Mouse (Mus musculus): ENCODE data around the gene Layn.

Gene Layn

DNA sequence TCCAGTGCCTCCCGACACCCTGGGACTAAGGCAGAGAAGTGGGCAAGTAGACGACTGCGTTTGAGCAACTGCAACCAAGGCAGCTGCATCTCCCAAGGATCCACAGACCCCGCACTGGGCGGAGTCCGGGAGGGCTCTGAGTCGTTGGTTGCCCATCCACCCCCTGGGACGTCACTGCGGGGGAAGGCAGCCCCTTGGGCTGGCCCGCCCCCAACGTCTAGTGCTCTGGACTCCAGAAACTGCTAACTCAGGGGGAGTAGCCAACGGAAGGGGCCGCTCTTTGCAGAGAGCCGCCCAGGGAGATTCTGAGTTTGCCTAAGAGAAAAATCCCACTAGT lies at the start of gene Layn:
Gene Layn (minus strand): TSS at position 116 of the 337 bp plus-strand sequence.
- DNase-seq (ENCODE audit: low spot score in 2 of 2): peak in 1 of 2 experiments; percentile 38

DNA sequence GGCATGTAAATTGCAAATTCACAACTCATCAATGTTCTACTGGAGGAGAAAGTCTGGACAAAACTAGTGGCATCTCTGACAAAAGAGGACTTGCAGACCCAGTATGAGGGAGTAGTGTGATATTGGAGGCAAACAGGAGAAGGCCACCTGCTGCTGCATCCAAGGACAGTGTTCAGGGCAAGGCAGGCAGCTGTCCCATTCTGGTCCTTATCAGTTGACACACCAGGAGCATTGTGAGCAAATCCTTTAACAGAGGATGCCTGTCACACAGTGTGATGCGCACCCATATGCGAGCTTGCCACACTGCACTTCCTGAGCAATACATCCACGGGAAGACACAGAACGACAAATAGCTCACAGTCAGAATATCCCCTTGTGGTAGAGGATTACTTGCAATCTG lies 37.9 kb upstream of the Layn start:
- no peak for DNase-seq (ENCODE audit: low spot score in 2 of 2)

DNA sequence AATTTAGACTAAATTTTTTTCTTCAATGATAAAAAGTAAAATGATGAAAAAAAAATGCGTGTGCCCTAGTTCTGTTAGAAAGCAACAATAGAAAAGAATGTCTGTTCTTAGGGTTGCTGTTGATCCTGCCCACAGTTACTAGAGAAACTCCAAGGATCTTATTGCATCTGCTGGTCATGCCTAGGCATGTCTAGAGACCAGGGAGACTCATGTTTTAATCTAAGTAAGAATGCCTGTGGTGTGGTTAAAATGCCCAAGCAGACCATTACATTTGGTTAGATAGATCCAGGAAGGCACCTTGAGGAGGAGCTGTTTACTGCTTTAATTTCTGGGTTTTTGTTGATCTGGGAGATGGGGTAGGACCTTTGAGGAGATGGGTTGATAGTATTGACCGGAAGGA lies 28.9 kb upstream of the Layn start:
- no peak for DNase-seq (ENCODE audit: low spot score in 2 of 2)

DNA sequence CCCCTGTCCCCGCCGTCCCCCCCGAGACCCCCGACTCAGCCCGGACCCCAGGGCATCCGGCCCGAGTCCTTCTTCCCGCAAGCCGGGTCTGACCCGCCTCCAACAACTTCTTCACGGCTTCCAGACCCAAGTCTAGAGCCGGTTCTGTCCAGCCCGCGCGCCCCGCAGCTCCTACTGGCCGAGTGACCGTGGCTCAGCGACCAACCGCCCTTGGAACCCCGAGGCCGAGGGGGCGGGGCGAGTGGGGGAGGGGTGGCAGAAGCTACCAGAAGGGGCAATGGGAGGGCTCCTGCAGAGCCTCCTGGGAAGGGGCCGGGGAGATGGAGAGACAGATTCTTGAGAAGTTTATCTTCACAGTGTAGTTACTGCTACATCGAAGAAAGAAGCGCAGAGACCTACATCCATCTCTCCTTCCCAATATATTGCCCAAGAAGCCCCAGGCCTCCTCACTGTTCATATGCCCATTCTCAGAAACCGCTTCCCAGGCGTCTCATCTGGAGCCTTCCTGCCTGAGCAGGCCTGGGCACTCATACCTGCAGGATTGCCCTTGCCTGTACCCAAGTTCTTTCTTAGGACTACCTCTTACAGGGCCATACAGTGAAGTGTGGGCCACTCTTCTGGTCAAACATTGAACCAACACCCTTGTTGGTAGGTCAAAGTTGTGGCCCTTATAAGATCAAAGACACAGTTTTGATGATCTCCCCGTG lies 27.1 kb upstream of the Layn start:
- no peak for DNase-seq (ENCODE audit: low spot score in 2 of 2)

DNA sequence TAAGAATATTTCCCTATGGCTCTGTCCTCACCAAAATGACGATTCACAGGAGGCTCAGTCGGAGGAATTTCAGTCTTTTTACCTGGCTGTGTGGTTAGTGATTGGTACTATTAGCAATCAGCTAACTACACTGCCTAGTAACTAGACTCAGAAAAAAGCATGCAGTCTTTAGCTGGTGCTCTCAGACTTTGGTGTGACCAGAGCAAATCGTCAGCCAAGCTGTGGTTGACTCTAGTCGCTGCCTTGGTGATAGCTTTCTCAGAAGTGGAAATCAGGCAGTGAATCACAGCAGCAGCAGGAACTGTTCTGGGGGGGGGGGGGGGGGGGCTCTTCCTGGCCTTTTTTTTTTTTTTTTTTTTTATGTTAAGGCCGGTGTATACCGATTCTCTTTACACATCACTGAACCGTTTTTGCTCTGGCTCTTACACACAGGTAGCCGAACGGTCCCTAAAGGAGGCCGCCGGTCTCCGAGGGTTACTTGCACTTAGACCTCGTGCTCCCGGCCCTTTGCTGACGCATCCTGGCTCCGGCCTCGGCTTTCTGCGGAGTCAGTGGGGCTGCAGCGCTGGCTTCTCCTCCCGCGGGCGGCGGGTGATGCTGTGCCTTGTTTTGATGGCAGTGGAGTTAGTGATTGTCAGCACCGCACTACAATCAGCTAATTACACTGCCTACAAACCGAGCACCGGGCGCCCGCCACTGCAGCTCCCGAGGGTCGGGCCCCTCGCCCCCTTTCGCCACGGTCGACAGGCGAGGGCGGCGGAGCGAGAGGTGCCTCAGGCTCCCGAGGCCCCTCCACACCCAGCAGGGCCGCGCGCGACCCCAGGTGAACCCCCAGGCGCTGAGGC lies 26.3 kb upstream of the Layn start:
- DNase-seq (ENCODE audit: low spot score in 2 of 2): peak in 1 of 2 experiments; percentile 23

DNA sequence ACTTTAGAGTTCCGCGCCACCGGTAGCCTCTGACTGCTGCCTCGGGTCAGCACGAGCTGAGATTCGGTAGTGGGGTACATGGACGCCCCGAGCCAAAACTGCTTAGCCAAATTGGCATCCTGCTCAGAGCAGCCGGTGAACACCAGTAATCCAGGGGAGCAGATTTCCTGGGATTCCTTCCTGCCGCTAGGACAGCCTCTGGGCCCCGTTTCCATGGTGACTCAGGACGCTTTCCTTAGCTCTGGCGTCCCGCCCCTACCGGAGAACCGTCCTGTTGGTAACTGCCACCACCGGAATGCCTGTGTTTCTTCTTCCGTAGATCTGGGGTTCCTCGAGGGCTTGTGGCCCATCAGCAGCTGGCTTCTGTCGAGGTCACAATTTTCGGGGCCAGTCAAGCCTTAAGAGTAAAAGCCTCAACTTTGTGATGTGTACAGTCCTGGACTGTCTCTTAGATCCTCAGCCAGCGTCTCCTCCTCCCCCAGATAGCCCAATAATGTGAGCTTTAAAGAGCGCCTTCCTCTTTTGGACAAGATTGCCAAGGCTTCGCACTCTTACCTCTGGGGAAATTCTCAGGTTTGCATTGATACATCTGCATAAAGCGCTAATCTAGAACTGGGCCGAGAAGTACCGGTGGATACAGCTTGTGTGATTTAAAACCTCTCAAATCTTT lies 25.0 kb upstream of the Layn start, which contains the start of gene 4833427G06Rik:
Gene 4833427G06Rik (minus strand): TSS at position 323 of the 670 bp plus-strand sequence.
- DNase-seq (ENCODE audit: low spot score in 2 of 2): no peak

DNA sequence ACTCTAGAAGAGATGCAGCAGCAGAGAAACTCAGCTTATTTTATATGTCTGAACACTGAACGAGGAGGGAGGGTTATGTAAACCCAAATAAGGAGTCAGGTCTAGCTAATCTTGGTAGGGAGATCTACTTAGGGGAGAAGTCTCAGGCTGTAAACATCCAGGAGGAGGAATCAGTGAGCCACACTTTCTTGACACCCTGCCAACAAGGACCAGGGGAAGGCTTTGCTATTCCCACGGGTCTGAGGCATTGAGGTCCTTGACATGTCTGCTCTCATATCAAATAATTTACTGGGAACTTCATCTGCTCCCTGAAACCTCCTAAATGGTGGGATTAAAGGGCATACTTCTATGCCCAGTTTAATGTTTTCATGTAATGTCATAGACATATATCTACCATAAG lies 19.4 kb upstream of the Layn start:
- no peak for DNase-seq (ENCODE audit: low spot score in 2 of 2)

DNA sequence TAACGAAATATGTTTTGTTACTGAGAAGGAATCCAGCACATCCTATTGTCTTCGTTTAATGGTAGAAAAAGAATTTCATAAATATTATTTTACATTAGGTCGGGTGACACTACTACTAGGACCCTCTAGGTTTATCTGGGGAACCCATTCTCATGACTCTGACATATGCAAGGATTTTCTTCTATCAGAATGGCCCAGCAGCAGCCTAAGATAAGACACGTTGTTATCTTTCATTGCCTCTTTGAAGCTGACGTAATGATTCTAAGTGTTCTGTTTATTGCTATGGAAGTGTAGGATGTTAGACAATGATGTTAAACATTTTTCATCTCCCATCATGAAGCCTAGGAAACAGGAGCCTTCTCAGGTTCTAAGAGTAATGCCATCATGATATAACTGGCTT lies 16.8 kb upstream of the Layn start:
- no peak for DNase-seq (ENCODE audit: low spot score in 2 of 2)

DNA sequence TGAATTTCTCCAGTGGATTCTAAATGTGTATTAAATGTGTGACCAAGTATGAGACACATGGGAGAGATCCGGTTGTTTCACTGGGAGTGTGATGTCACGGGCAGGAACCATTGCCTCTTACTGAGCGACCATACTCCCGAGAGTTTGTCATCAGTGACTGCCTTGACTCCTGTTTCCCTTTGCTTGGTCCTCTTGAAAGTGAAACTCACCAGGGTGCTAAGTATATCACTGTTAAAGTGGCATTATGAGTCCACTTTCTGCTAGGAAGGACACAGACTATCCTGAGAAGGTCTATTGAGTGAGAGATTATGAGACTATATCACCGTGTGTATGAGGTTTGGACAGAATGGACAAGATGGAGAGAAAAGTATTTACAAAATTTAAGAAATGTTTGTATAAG lies 4.7 kb upstream of the Layn start:
- no peak for DNase-seq (ENCODE audit: low spot score in 2 of 2)

DNA sequence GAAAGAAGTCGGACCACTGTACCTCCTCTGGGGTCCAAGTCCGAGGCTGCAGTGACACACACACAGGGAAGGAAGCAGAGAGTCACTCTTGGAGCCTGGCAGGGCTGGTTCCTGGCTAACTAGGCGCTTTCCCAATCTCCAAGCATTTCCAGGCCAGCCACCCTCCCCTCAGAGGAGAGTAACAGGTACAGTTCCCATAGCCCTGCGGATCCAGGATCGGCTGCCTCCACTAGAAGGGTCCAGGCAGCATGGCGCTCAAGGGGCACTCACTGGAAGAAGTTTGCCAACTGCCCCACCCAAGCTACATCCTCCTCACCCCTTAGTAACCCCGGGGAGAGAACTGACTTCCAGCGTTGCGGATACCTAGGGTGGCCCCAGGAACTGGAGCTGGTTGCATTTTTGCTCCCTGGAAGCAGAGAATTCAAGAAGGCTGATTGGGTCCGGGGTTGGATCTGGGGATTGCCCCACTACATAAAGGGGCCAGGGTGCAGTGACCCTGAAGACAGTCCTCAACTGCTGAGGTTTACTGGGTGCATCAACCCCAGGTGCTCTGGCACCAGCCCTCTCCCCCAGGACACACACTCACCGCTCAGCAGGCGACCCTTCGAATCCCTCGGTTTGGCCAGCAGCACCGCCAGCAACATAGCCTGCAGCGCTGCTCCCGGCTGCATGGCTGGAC lies 455 bp downstream of the Layn start:
- DNase-seq (ENCODE audit: low spot score in 2 of 2): no peak

DNA sequence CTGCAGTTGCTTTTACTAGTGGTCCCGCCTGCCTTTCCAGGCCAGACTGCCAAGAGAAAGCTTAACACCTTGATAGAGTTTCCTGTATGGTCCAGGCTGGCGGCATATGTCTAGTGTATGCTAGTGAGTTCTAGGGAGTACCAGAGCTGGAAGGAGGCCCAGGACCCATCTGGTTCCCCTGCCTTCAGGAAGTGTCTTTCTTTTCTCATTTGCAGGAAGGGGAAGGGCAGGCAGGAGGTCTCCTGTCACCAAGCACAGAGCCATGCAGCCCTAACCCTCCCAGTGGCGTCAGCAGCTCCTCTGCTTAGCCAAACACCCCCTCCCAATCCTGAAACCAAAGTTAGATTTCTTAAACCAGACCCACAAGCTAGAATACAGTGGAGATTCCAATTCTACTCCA lies 1.1 kb downstream of the Layn start:
- peak in 1 of 2 experiments; percentile 24 for DNase-seq (ENCODE audit: low spot score in 2 of 2)

DNA sequence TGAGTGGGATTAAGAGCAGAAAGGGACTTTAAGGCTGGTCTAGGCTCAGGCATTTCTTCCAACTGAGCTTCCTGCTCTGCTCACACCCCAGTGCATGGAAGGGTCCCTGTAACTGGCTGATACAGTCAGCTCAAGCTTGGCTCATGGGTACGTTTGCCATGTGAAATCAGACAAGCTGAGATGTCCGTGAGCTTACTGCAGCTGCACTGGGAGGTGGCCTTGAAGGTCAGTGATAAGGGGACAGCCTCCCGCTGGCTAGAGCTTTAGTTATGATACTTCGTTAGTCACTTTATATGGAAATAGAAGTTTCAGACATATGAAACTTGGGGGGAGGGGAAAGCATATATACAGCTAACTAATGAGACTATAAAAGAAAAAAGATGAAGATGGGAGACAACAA lies 6.1 kb downstream of the Layn start:
- no peak for DNase-seq (ENCODE audit: low spot score in 2 of 2)

DNA sequence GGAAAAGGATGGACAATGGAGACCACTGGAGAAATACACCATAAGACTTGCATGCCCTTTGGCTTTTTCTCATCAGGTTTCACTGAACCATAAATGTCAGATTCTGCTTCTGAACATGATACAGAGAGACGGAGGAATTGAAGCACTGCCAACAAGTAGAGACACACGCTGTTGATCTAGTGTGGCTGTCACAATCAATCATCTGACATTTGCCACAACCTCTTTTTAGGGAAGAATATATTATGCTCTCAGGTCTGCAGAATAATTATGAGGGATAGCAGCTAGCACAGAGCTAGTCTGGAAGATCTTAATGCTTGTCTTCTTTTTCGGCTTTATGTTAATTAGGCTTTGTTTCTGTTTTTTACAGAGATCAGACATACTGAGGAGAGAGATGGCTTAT lies 8.7 kb downstream of the Layn start:
- no peak for DNase-seq (ENCODE audit: low spot score in 2 of 2)

DNA sequence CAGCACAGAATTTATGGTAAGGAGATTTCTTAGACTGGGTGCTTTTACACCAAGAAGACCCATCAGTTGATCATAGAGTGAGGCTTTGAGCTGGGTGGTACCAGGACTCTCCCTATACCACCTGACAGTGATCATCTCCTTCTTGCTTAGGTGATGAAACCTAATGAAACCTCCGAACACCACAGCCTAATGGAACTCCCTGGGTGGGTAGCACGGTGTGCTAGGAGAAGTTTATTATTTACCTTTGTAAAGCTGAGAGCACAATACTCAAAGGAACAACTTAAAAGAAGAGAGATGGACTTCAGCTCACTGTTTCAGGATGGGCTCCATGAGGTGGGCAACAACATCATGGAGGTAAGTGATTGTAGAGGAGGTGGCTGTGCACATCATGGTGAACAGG lies 16.3 kb downstream of the Layn start, which contains the start of gene Btg4:
Gene Btg4 (plus strand): TSS at position 301 of the 400 bp plus-strand sequence.
- no peak for DNase-seq (ENCODE audit: low spot score in 2 of 2)

DNA sequence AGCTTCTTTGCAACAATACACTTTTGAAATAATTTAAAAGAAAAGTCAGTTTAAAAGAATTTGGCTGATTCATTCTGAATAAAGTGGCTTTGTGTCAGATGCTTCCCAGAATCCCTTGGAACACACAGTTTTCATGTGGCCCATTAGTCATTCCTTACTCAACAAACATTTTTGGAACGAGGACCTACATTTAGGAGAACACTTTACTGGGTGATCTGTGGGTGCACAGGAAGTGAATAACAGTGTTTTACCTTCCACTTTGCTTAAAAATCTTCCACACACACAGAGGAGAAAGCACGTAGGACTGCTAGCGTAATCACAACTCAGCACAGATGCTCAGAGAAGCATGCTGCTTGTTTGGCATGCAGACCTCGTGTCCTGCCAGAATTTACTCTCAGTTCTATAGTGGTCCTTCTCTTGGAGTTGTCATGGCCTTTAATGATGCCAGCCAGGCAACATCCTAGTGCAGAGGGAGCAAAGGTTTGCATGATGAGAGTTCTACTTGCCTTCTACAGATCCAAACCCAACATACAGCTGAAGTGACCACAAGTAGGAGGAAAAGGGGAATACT lies 17.9 kb downstream of the Layn start:
- peak; percentile 19 to 41 for DNase-seq (ENCODE audit: low spot score in 2 of 2)

DNA sequence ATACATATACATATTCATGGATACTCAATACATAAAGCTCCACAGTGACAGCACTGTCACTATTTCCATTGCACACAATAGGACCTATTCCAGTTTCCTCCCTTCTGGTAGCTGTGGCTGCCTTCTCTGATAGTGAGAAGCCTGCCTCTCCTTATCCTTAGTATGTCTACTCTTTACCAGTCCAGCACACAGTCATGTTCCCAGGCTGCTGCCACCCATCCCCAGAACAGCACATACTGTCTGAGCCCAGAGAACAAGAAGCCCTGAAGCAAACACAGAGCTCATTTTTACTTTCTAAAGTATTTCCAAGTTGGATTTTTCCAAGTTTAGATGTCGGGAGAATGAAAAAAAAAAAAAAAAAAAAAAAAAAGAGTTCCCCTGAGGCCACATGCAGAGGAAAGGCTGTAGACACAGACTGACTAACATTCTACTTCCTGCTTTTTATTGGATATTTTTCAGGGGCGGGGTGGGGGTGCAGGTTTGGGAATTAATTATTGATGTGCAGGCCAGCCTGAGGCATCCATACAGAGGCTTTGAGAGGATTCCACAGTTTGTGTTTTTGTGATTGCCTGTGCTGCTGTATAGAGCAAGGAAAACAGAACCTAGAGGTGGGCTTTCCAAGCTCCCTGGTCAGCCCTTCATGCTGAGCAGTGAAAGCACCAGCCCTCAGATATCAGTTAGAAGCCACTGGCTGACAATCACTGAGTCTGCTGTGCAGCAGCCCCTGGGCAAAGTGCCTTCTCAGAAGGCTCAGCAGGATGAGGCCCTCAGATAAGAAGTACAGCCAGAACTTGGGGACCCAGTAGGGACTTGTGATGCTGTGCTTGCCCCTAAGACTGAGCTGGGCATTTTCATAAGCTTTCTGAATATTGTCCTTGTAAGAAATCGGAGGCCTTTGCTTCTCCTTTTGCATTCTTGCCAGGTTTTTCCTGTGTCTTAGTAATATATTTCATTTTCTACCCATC lies 20.3 kb downstream of the Layn start:
- DNase-seq (ENCODE audit: low spot score in 2 of 2): no peak

DNA sequence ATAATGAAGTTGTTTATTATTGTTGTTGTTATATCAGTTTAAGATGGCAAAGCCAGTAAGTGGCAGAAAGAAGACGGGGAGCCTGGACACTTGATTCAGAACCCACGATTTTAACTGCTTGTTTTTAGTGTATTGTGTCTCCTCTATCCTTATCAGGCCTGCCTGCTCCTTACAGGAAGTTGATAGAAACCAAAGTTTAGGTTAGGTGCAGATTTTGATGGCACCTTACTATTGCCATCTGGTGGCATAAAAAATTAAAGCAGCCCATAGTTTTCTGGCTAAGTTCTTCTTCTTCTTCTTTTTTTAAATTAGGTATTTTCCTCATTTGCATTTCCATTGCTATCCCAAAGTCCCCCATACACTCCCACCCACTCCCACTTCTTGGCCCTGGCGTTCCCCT lies 24.7 kb downstream of the Layn start:
- DNase-seq (ENCODE audit: low spot score in 2 of 2): peak in 1 of 2 experiments; percentile 20

DNA sequence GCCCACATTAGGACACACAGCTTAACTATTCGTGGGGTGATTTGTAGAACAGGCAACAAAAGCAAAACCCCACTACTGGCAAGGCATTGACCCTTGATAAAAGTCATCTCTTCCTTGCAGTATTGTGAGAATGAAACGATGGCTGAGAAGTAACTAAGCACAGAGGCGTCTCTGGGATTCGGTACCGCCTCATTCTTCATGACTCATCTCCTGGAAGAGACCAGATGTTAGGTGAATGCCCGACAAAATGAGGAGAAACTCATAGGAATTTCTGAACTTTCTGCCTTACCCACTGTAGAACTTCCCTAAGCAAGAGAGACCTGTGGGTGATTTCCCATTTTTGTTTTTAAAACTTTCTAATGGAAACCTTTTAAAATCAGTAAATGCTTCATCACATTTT lies 34.8 kb downstream of the Layn start:
- no peak for DNase-seq (ENCODE audit: low spot score in 2 of 2)

DNA sequence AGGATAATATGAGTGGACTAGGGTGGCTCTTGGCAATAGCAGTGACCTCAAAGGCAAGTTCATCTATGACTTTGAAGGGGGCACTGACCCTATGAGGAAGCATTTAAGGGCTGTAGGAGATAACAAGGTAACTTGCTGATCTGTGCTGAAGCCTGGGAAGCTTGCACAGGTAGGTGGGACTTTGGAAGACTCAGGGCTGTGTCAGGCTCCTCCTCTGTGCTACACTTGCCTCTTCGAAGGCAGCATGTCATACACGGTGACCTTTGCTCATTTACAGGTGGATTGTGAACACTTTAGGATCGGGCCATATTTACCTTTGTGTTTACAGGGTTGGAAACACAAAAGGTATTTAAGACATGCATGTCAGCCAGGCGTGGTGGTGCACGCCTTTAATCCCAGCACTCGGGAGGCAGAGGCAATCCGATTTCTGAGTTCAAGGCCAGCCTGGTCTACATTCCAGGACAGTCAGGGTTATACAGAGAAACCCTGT lies 35.4 kb downstream of the Layn start:
- DNase-seq (ENCODE audit: low spot score in 2 of 2): no peak

DNA sequence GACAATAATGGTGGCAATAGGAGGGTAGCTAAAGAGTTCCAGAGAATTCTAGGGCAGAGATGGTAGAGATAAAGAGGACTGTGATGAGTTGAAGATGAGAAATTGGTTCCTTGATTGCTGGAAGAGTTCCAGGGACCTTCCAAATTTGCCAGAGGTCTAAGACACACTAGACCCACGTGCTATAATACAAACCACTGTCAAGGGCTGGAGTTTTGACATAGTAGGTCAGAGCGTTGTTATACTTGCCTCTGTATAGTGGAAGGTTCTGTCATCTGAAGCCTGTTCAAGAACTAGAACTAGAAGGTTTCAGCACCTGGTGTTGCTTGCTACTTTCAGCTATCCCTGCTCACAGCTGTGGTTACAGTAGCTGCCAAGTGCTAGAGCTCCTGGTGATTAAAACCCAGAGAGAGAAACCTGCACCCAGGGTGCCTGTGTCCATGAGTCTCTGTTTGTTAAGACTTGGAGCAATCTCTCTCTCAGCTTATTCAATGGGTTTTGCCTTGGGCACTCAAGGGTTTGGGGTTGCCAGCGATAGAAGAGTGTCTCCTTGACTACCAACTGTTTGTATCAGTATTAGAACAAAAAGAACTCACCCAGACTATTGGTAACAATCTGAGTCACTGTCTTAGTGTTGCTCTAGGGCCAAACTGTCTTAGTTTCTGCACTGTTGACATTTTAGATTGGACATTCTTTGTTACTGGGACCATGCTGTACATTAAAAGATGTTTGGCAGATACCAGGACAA lies 43.9 kb downstream of the Layn start:
- no peak for DNase-seq (ENCODE audit: low spot score in 2 of 2)

Measured in left cerebral cortex, adult 9 months (tissue).